Comparison of ENCODE assay signal across 22 mouse cellular contexts in genomic region chr13:110392631-110393030, GRCm38 (mm10). TPM values are rescaled to one million over a fixed set of nuclear protein-coding genes. Genes with fewer than 3 reads are reported as not detected.
A peak's percentile ranks its signal among the peaks of the same experiment; 100 is the strongest.
DNase-seq lines count a peak whose midpoint lies in the region; ATAC-seq lines count a peak whose summit lies in the region.
"Had no signal": no experiment of that assay in that cellular context is flagged by ENCODE, and none has a peak within 500 bp of the region (broad histone marks: within the 10 kb centered on the region; RNA-seq: fewer than 3 reads in every experiment).

No protein-coding gene starts in this region.

- no peaks in the 10 kb centered on the region for H3K27me3 ChIP-seq in kidney, embryonic 16.5 days (ENCODE audit: insufficient read depth, low read length)
- H3K27me3 ChIP-seq: embryonic facial prominence, embryonic 15.5 days; heart, embryonic 12.5 days; intestine, embryonic 15.5 days; neural tube, embryonic 15.5 days had no signal

- H3K9me3 ChIP-seq in kidney, embryonic 16.5 days (ENCODE audit: low read length) = peaks cover 6% of the 10 kb centered on the region; the same call in 1 of the 2 replicates
- H3K9me3 ChIP-seq: embryonic facial prominence, embryonic 15.5 days; heart, embryonic 12.5 days; intestine, embryonic 15.5 days; limb, embryonic 10.5 days; neural tube, embryonic 15.5 days had no signal

- peaks cover 2% of the 10 kb centered on the region; the same call in 1 of the 2 replicates for H3K36me3 ChIP-seq in kidney, embryonic 16.5 days (ENCODE audit: insufficient read depth, low read length)

- WGBS in kidney, embryonic 16.5 days = 51% methylated on average over 3 of the region's 3 CpGs

- H3K9ac ChIP-seq in kidney, embryonic 16.5 days (replicated peaks; ENCODE audit: low read length) = no peak overlapping the region
- H3K9ac ChIP-seq: embryonic facial prominence, embryonic 15.5 days; heart, embryonic 12.5 days; intestine, embryonic 15.5 days; neural tube, embryonic 15.5 days had no signal

- H3K4me2 ChIP-seq in kidney, embryonic 16.5 days (replicated peaks; ENCODE audit: low read depth, low read length) = no peak overlapping the region
- H3K4me2 ChIP-seq: embryonic facial prominence, embryonic 15.5 days; heart, embryonic 12.5 days; intestine, embryonic 15.5 days; midbrain, embryonic 11.5 days; neural tube, embryonic 15.5 days had no signal

- H3K27ac ChIP-seq in kidney, embryonic 16.5 days (ENCODE audit: low read length) = no peak overlapping the region
- H3K27ac ChIP-seq: embryonic facial prominence, embryonic 15.5 days; hindbrain, embryonic 10.5 days; intestine, embryonic 15.5 days; layer of hippocampus, adult 2 months; limb, embryonic 10.5 days; neural tube, embryonic 15.5 days had no signal

- no peak overlapping the region for H3K4me3 ChIP-seq in kidney, embryonic 16.5 days (ENCODE audit: low read length)
- H3K4me3 ChIP-seq: embryonic facial prominence, embryonic 15.5 days; heart, embryonic 12.5 days; hindbrain, embryonic 10.5 days; intestine, embryonic 15.5 days; layer of hippocampus, adult 2 months; limb, embryonic 10.5 days; neural tube, embryonic 15.5 days had no signal

- peak; percentile 12 for DNase-seq in kidney, adult 18-20 months
- DNase-seq in 416B (ENCODE audit: low read depth) (peak; percentile 12), R1 (ENCODE audit: low read depth, low spot score) (peak; percentile 39)
- peak; percentile 25 for DNase-seq in kidney, postnatal 14 days
- DNase-seq in gastrocnemius, postnatal 14 days = no peak
- no peak for DNase-seq in thymus, postnatal 4 days
- DNase-seq: gastrocnemius, postnatal 25 days had no signal

- no peak for ATAC-seq in kidney, embryonic 16.5 days (ENCODE audit: low FRiP score, low TSS enrichment)
- ATAC-seq: forebrain, embryonic 16.5 days; hindbrain, embryonic 16.5 days; intestine, embryonic 15.5 days had no signal

- intact Hi-C loops in gastrocnemius, postnatal 14 days (cut with DNase I; ENCODE audit: low total_unique reads) = loop anchor here (5.0 kb wide), 1 partner anchor 575 kb away; no protein-coding TSS in a partner anchor

- peaks cover 5% of the 10 kb centered on the region for H3K4me1 ChIP-seq in kidney, embryonic 16.5 days (ENCODE audit: insufficient read depth, low read length)

RNA-seq across cellular contexts. Expression of gene Plk2, which starts 2.2 kb away (rescaled TPM):
- 89.4 and 91.2 TPM in 2 replicates for polyA plus RNA-seq in kidney, embryonic 16.5 days (2015; fragmentation: Nextera tagmentation; extraction: Ambion mirVana)
- 10 to 100 TPM; 20.6 TPM for total RNA-seq in gastrocnemius, postnatal 14 days (2021)
- total RNA-seq: MEL had no signal

RNA-seq across cellular contexts. Expression of gene Gapt, which starts 35.6 kb away (rescaled TPM):
- 0.17 and 0.20 TPM in 2 replicates for polyA plus RNA-seq in kidney, embryonic 16.5 days (2015; fragmentation: Nextera tagmentation; extraction: Ambion mirVana)
- total RNA-seq in gastrocnemius, postnatal 14 days (2021) = under 1 TPM in 1 of 2 experiments, not detected in 1; 0.12 TPM
- total RNA-seq: adrenal gland, postnatal 25 days; gastrocnemius, postnatal 25 days; heart, postnatal 10 days; layer of hippocampus, adult 2 months; layer of hippocampus, postnatal 25 days had no signal
- polyA plus RNA-seq: forebrain, embryonic 16.5 days; neural tube, embryonic 15.5 days had no signal

Comparison
In these comparisons a context has a peak if more than half of its experiments do, and no peak if none do; other contexts are left out.
1. DNase-seq: peak in kidney, adult 18-20 months (single experiment), 416B (single experiment), R1 (single experiment) and kidney, postnatal 14 days (single experiment); none in gastrocnemius, postnatal 14 days (single experiment) and thymus, postnatal 4 days (single experiment).